Mouse (Mus musculus) heart, adult 2 months (tissue): ENCODE measurements around the gene Atrnl1. TPM values are rescaled to one million over a fixed set of nuclear protein-coding genes. Genes with fewer than 3 reads are reported as not detected.

ENCODE experiments used
- DNase-seq, 2 experiments: peaks; one replicate each; pipeline ENCODE4 v3.0.0; 2021
- H3K27ac ChIP-seq: fragments of 200-600 bp; 2 replicates; pipeline ENCODE4 v1.8.1; 2022
- H3K27me3 ChIP-seq: fragments of 200-500 bp; 2 replicates; pipeline ENCODE4 v1.6.1; 2012; ENCODE audit warnings: mild to moderate bottlenecking, low read length, inconsistent platforms, mixed read lengths; ENCODE audit not compliant: control insufficient read depth, insufficient read depth
- H3K36me3 ChIP-seq: fragments of 200-500 bp; 2 replicates; pipeline ENCODE4 v1.6.1; 2012; ENCODE audit warnings: low read length, inconsistent platforms; ENCODE audit not compliant: control insufficient read depth, insufficient read depth
- H3K4me1 ChIP-seq: fragments of 200-500 bp; 2 replicates; pipeline ENCODE4 v1.6.1; 2011; ENCODE audit warnings: low read length; ENCODE audit not compliant: control insufficient read depth, insufficient read depth
- H3K4me3 ChIP-seq: fragments of 200-600 bp; 2 replicates; pipeline ENCODE4 v1.8.1; 2022
- H3K79me2 ChIP-seq: fragments of 200-500 bp; replicated peaks from 2 replicates; pipeline ENCODE4 v1.6.1; 2012; ENCODE audit warnings: mild to moderate bottlenecking, inconsistent platforms, low read length, moderate library complexity, mixed read lengths; ENCODE audit not compliant: control insufficient read depth, insufficient read depth
- H3K9ac ChIP-seq: fragments of 200-500 bp; 2 replicates; pipeline ENCODE4 v1.6.1; 2012; ENCODE audit warnings: low read depth, mild to moderate bottlenecking, control low read depth, inconsistent platforms, low read length, mixed read lengths
- CTCF ChIP-seq: fragments of 200-600 bp; IDR thresholded peaks from 2 replicates; pipeline ENCODE4 v1.8.1; 2022; ENCODE audit warnings: antibody characterized with exemption, mild to moderate bottlenecking, moderate library complexity
- EP300 ChIP-seq: fragments of 200-500 bp; IDR thresholded peaks from 2 replicates; pipeline ENCODE4 v1.6.1; 2011; ENCODE audit warnings: low read depth, low read length, control low read depth; ENCODE audit not compliant: insufficient read depth
- POLR2A ChIP-seq: fragments of 200-500 bp; IDR thresholded peaks from 2 replicates; pipeline ENCODE4 v1.6.1; 2011; ENCODE audit warnings: mild to moderate bottlenecking, low read depth, low read length, control low read depth; ENCODE audit not compliant: insufficient read depth
- WGBS: fragments of 180-500 bp; shearing (Covaris S2); methylation state at CpG from one replicate; pipeline ENCODE4 v1.1.7; 2018; 5-methylcytosine and 5-hydroxymethylcytosine counted together
- intact Hi-C: fragments of 180-260 bp; cut with DNase I; formaldehyde crosslinking; loops from one replicate; pipeline ENCODE4 v1.15.1; 2025
- polyA plus RNA-seq: library from polyadenylated mRNA; depleted of rRNA; stranded (reverse); fragments of >200 nt; gene quantifications from 2 replicates; pipeline ENCODE4 v1.2.3, GENCODE M21; 2012
- total RNA-seq, 2 experiments: library from RNA; stranded (reverse); gene quantifications; 2 replicates each; pipeline ENCODE4 v1.2.3; 2021

Gene Atrnl1
- total and polyA plus RNA-seq, 3 experiments: 6.3 to 14.2 (median 13.4) TPM

GRCm38 (mm10) chr19:58151257-58151656 is 540.4 kb downstream of the Atrnl1 start:
- H3K4me3 ChIP-seq: no peak overlapping the region
- H3K27me3 ChIP-seq: no peaks in the 10 kb centered on the region
- H3K9ac ChIP-seq: no peak overlapping the region
- TF ChIP-seq EP300 (no peak), CTCF (no peak), POLR2A (no peak)
- intact Hi-C loops: no loop called here
- H3K27ac ChIP-seq: no peak overlapping the region
- DNase-seq: no peak
- no peaks in the 10 kb centered on the region for H3K4me1 ChIP-seq
- no peaks in the 10 kb centered on the region for H3K79me2 ChIP-seq
- WGBS: 85% methylated on average over 7 of the region's 7 CpGs
- no peaks in the 10 kb centered on the region for H3K36me3 ChIP-seq

GRCm38 (mm10) chr19:58161569-58161968 is 550.7 kb downstream of the Atrnl1 start:
- Histone ChIP-seq H3K27ac (no peak overlapping the region), H3K9ac (no peak overlapping the region), H3K4me1 (no peaks in the 10 kb centered on the region), H3K79me2 (no peaks in the 10 kb centered on the region), H3K4me3 (no peak overlapping the region), H3K27me3 (no peaks in the 10 kb centered on the region), H3K36me3 (no peaks in the 10 kb centered on the region)
- WGBS: 82% methylated on average over 9 of the region's 9 CpGs
- no peak for TF ChIP-seq POLR2A
- TF ChIP-seq CTCF: no peak
- TF ChIP-seq EP300: no peak
- intact Hi-C loops: no loop called here
- no peak for DNase-seq

DNA sequence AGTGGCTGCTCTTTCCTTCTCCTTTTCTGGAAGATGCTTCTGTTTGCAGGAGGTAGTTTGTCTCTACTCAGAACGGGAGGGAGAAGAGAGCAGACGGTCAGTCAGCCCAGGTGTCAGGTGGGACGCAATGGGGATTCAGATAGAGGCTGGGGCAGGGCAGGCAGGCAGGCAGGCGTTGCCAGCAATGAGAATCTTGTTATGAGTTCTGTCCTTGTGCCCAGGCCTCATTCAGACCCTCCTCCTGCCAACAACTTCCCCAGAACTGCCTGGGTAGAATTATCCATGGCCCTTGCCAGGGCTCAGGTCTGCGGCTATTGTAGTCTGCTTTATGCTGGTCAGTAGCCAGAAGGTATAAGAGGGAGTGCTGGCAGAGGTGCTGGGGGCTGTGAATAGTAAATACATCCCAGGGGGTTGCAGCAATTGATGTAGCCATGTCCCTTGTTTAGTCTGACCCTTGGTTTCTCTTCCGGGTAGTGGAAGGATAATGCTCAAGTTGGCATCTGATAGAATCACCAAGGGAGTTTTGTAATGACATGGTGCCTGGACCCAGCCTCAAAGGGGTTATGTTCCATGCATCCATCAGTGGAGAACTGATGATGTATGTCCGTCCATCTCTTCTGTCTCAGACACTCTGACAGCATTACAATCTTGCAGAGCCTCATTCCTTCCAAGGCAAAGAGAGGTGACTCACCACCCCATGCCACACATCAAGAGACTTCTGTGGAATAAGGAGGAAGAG is 554.2 kb downstream of the Atrnl1 start:
- 61% methylated on average over 7 of the region's 7 CpGs for WGBS
- Histone ChIP-seq H3K36me3 (no peaks in the 10 kb centered on the region), H3K4me1 (no peaks in the 10 kb centered on the region), H3K79me2 (no peaks in the 10 kb centered on the region), H3K9ac (no peak overlapping the region), H3K4me3 (no peak overlapping the region), H3K27ac (no peak overlapping the region), H3K27me3 (no peaks in the 10 kb centered on the region)
- intact Hi-C loops: no loop called here
- DNase-seq: no peak
- TF ChIP-seq POLR2A: no peak
- no peak for TF ChIP-seq EP300
- no peak for TF ChIP-seq CTCF

DNA sequence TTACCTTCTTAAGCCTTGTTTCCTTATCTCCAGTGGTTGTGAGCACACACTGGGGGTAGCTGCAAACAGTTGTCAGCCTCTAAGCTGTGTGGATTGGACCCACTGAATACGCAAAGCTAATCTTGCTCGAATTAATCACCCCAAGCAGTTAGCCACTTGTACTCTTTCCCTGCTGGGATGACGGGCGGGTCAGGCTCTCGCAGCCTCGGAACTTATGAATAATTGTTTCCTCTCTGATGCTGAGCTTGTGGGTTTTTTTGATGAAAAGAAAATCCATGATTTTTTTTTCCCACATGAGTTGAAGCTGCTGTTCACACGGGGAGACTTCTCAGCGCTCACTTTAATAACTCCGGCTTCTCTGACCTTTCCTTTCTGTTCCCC is 554.8 kb downstream of the Atrnl1 start:
- TF ChIP-seq POLR2A: no peak
- Histone ChIP-seq H3K27me3 (no peaks in the 10 kb centered on the region), H3K27ac (no peak overlapping the region), H3K9ac (no peak overlapping the region), H3K4me3 (no peak overlapping the region), H3K79me2 (no peaks in the 10 kb centered on the region), H3K4me1 (no peaks in the 10 kb centered on the region), H3K36me3 (no peaks in the 10 kb centered on the region)
- DNase-seq: no peak
- intact Hi-C loops: no loop called here
- 52% methylated on average over 9 of the region's 9 CpGs for WGBS

- H3K4me1 ChIP-seq: no peaks in the 10 kb centered on the region
- 90% methylated on average over 6 of the region's 6 CpGs for WGBS
- TF ChIP-seq CTCF (no peak), EP300 (no peak), POLR2A (no peak)
- no peak for DNase-seq
- no peak overlapping the region for H3K27ac ChIP-seq
- H3K4me3 ChIP-seq: no peak overlapping the region
- H3K27me3 ChIP-seq: no peaks in the 10 kb centered on the region
- no peak overlapping the region for H3K9ac ChIP-seq
- intact Hi-C loops: no loop called here
- no peaks in the 10 kb centered on the region for H3K36me3 ChIP-seq
- no peaks in the 10 kb centered on the region for H3K79me2 ChIP-seq
These were observed 555.3 kb downstream of the Atrnl1 start for GRCm38 (mm10) chr19:58166147-58166546.

DNA sequence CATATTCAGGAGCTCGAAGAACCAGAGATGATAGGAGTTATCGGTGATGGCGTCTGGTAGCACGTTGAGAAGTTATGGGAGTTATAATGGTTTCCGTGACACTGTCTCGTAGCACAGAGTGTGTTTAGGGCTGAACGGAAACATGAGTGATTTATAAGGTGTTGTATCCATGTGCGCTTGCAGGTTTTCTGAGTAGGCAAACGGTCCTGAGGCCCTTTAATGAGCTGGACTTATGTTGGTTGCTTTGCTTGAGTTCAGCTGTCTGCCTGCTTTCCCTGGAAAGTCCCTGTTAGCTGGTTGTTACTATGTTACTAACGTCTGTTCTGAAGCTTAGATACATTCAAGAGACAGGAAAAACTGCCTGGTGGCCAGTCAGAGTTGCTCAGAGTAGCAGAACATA is 567.6 kb downstream of the Atrnl1 start:
- WGBS: 85% methylated on average over 10 of the region's 10 CpGs
- Histone ChIP-seq H3K4me1 (no peaks in the 10 kb centered on the region), H3K27me3 (no peaks in the 10 kb centered on the region), H3K4me3 (no peak overlapping the region), H3K27ac (no peak overlapping the region), H3K36me3 (no peaks in the 10 kb centered on the region), H3K79me2 (no peaks in the 10 kb centered on the region), H3K9ac (no peak overlapping the region)
- TF ChIP-seq POLR2A (no peak), CTCF (no peak), EP300 (no peak)
- no peak for DNase-seq
- intact Hi-C loops: no loop called here
